Mouse (Mus musculus) stomach, postnatal 0 days (tissue): ENCODE data around the gene Krr1. TPM values are rescaled to one million over a fixed set of nuclear protein-coding genes. Genes with fewer than 3 reads are reported as not detected.

ENCODE experiments used
- ATAC-seq: fragments of 200-750 bp; cut with Nextera tagmentation; 2 replicates; pipeline ENCODE4 v1.8.0; 2017; ENCODE audit not compliant: low FRiP score, low TSS enrichment
- DNase-seq: peaks from one replicate; pipeline ENCODE4 v3.0.0-alpha.2; 2016; ENCODE audit warnings: low spot score
- H3K27ac ChIP-seq: fragments of 300-500 bp; sonication (generic); replicated peaks from 2 replicates; pipeline ENCODE4 v1.5.1; 2014; ENCODE audit warnings: mild to moderate bottlenecking, control low read depth
- H3K27me3 ChIP-seq: fragments of 300-500 bp; sonication (generic); 2 replicates; pipeline ENCODE4 v1.6.1; 2014; ENCODE audit warnings: low read length; ENCODE audit not compliant: control insufficient read depth, insufficient read depth
- H3K36me3 ChIP-seq: fragments of 300-500 bp; sonication (generic); 2 replicates; pipeline ENCODE4 v1.6.1; 2014; ENCODE audit warnings: low read length, mixed read lengths; ENCODE audit not compliant: control insufficient read depth, insufficient read depth
- H3K4me1 ChIP-seq: fragments of 300-500 bp; sonication (generic); replicated peaks from 2 replicates; pipeline ENCODE4 v1.6.1; 2014; ENCODE audit warnings: antibody characterized with exemption; ENCODE audit not compliant: control insufficient read depth, insufficient read depth
- H3K4me2 ChIP-seq: fragments of 300-500 bp; sonication (generic); replicated peaks from 2 replicates; pipeline ENCODE4 v1.6.1; 2014; ENCODE audit warnings: low read depth, mild to moderate bottlenecking, control low read depth, moderate library complexity
- H3K4me3 ChIP-seq: fragments of 300-500 bp; sonication (generic); 2 replicates; pipeline ENCODE4 v1.5.1; 2014; ENCODE audit warnings: low read depth, low read length, control low read depth
- H3K9ac ChIP-seq: fragments of 300-500 bp; sonication (generic); 2 replicates; pipeline ENCODE4 v1.6.1; 2014; ENCODE audit warnings: mild to moderate bottlenecking, low read length, control low read depth, mixed read lengths
- H3K9me3 ChIP-seq: fragments of 300-500 bp; sonication (generic); 2 replicates; pipeline ENCODE4 v1.6.1; 2016; ENCODE audit warnings: low read length; ENCODE audit not compliant: control insufficient read depth
- CTCF ChIP-seq: IDR thresholded peaks from 2 replicates; pipeline ENCODE4 v1.5.1; 2016; ENCODE audit warnings: antibody characterized with exemption, low read depth, mild to moderate bottlenecking, moderate library complexity
- EP300 ChIP-seq: optimal IDR thresholded peaks from 2 replicates; pipeline ENCODE3; 2016; ENCODE audit warnings: antibody characterized with exemption
- WGBS: fragments of 180-500 bp; shearing (Covaris S2); extraction: QIAGEN DNeasy Blood & Tissue Kit; methylation state at CpG from one replicate; pipeline ENCODE4 v1.1.7; 2014; 5-methylcytosine and 5-hydroxymethylcytosine counted together
- polyA plus RNA-seq: library from polyadenylated mRNA; unstranded; fragments of >200 nt; fragmentation: Nextera tagmentation; extraction: Ambion mirVana; gene quantifications from 2 replicates; pipeline ENCODE4 v1.2.1, GENCODE M21; 2015

The Krr1 gene
- polyA plus RNA-seq, 1 experiment from 2014 or later = 17.6 TPM

- DNase-seq = no peak
- no peak for ATAC-seq
- no peak overlapping the region for H3K9ac ChIP-seq
- H3K4me3 ChIP-seq = no peak overlapping the region
- H3K27ac ChIP-seq = no peak overlapping the region
- WGBS = 42% methylated on average over 3 of the region's 3 CpGs
- H3K4me1 ChIP-seq = no peaks in the 10 kb centered on the region
- H3K9me3 ChIP-seq = no peaks in the 10 kb centered on the region
- H3K36me3 ChIP-seq = no peaks in the 10 kb centered on the region
- no peaks in the 10 kb centered on the region for H3K27me3 ChIP-seq
- TF ChIP-seq EP300 (no peak), CTCF (no peak)
- no peak overlapping the region for H3K4me2 ChIP-seq
These were observed 26.9 kb upstream of the Krr1 start for GRCm38 (mm10) chr10:111945563-111945962.

GRCm38 (mm10) chr10:111948041-111948440 is 24.4 kb upstream of the Krr1 start:
- Histone ChIP-seq H3K9ac (no peak overlapping the region), H3K4me2 (no peak overlapping the region), H3K36me3 (no peaks in the 10 kb centered on the region), H3K9me3 (no peaks in the 10 kb centered on the region), H3K27me3 (no peaks in the 10 kb centered on the region), H3K4me3 (no peak overlapping the region), H3K4me1 (no peaks in the 10 kb centered on the region), H3K27ac (no peak overlapping the region)
- TF ChIP-seq EP300 = no peak
- no peak for TF ChIP-seq CTCF
- 76% methylated on average over 1 of the region's 1 CpGs for WGBS
- DNase-seq = no peak
- no peak for ATAC-seq

- no peaks in the 10 kb centered on the region for H3K27me3 ChIP-seq
- H3K36me3 ChIP-seq = no peaks in the 10 kb centered on the region
- H3K27ac ChIP-seq = no peak overlapping the region
- H3K4me3 ChIP-seq = no peak overlapping the region
- TF ChIP-seq CTCF (no peak), EP300 (no peak)
- H3K4me1 ChIP-seq = no peaks in the 10 kb centered on the region
- 62% methylated on average over 4 of the region's 4 CpGs for WGBS
- H3K9me3 ChIP-seq = no peaks in the 10 kb centered on the region
- no peak for DNase-seq
- no peak overlapping the region for H3K4me2 ChIP-seq
- no peak overlapping the region for H3K9ac ChIP-seq
- no peak for ATAC-seq
These were observed 23.5 kb upstream of the Krr1 start for GRCm38 (mm10) chr10:111949008-111949407.

DNA sequence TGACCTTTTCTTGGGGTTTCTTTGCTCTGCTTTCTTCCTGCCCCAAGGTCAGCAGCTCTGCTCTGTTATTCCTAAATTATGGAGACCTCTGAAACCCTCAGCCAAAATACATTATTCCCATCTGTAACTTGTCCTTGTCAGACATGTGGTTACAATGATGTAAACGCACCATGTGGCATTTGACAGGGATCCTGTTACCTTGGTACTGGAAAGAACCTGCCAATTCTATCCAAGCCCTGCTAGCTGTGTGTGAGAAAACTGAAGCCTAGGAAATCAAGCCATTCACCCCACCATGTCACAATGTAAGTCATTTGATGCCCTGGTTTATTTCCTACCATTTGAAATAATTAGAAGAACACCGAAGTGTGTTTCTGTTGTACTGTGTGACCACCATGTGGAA is 16.6 kb upstream of the Krr1 start:
- Histone ChIP-seq H3K27me3 (no peaks in the 10 kb centered on the region), H3K9me3 (no peaks in the 10 kb centered on the region), H3K36me3 (no peaks in the 10 kb centered on the region), H3K27ac (no peak overlapping the region), H3K4me1 (no peaks in the 10 kb centered on the region), H3K9ac (no peak overlapping the region), H3K4me2 (no peak overlapping the region), H3K4me3 (no peak overlapping the region)
- no peak for DNase-seq
- TF ChIP-seq CTCF (no peak), EP300 (no peak)
- WGBS = 78% methylated on average over 2 of the region's 2 CpGs
- no peak for ATAC-seq

DNA sequence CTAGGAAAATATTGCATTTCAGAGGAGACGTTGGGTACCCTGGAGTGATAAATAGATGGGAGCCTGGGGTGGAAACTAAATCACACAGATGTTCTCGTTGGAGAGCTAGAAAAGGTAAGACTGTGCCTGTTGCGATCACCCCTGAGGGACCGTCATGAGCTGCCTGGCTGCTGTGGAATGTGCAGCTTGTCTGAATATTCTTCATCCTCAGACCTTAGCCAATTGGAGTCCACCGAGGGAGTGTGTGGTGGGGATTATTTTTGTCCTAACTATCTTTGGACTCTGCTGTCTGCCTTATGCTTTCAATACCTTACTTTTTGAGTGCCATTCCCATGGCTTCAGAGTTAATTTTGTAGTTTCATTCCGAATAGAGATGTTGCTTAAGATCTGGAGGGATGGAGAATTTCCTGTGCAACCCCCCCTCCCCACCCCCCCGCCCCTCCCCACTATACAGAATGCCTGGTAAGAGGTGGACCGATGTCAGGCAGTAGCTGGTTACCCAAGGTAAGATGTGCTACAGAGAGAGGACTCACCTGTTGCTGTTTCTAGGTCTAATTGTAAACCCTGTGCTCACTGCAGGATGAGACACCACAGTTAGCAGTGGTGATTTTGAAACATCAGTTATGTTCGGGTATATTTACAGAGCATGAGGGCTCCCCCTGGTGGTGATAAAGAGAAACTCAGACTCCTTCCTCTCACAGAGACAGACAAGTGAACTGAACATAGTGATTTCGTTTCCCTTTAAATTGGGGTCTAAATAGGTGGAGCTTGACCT is 15.0 kb upstream of the Krr1 start:
- DNase-seq = peak; percentile 45
- Histone ChIP-seq H3K9ac (no peak overlapping the region), H3K4me3 (no peak overlapping the region), H3K36me3 (no peaks in the 10 kb centered on the region), H3K4me2 (no peak overlapping the region), H3K27ac (no peak overlapping the region), H3K4me1 (no peaks in the 10 kb centered on the region), H3K9me3 (no peaks in the 10 kb centered on the region), H3K27me3 (no peaks in the 10 kb centered on the region)
- ATAC-seq = peak; percentile 57; the same call in 1 of the 2 replicates
- no peak for TF ChIP-seq EP300
- TF ChIP-seq CTCF = peak; percentile 93
- WGBS = 48% methylated on average over 10 of the region's 10 CpGs

GRCm38 (mm10) chr10:111958046-111958421 is 14.4 kb upstream of the Krr1 start:
- DNase-seq (no peak), ATAC-seq (no peak)
- Histone ChIP-seq H3K36me3 (no peaks in the 10 kb centered on the region), H3K4me2 (no peak overlapping the region), H3K27me3 (no peaks in the 10 kb centered on the region), H3K4me1 (no peaks in the 10 kb centered on the region), H3K9me3 (no peaks in the 10 kb centered on the region), H3K27ac (no peak overlapping the region), H3K9ac (no peak overlapping the region), H3K4me3 (no peak overlapping the region)
- no peak for TF ChIP-seq EP300
- no peak for TF ChIP-seq CTCF
- 36% methylated on average over 4 of the region's 4 CpGs for WGBS
